Comparison of ENCODE assay signal across 16 mouse cellular contexts in the genomic region with DNA sequence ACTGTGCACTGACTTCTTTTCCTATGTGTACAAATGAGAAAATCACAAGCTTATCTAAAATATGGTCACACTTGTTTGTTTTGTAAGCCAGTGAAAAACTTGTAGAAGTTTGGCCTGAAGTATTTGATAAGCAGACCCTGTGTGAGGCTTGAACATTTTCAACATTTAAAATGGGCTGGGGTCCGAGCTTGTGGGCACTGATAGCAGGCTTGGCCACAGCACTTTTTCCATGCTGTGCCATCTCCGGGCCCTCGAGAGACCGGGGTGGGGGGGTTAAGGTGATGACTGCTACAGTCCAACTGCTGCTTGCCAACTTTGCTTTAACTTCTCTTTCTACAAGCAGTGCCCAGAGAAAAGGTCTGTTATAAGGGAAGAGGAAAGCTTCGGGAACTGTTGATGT.
"Had no signal": no experiment of that assay in that cellular context is flagged by ENCODE, and none has a peak within 500 bp of the region (broad histone marks: within the 10 kb centered on the region; RNA-seq: fewer than 3 reads in every experiment).

No protein-coding gene starts in this region.

- H3K9me3 ChIP-seq: neural tube, embryonic 13.5 days; neural tube, embryonic 15.5 days; stomach, embryonic 15.5 days had no signal

- DNase-seq: retina, postnatal 1 day; right cerebral cortex, adult 18-20 months; right cerebral cortex, postnatal 14 days; right cerebral cortex, postnatal 25 days; right cerebral cortex, postnatal 4 days; spleen, adult 18-20 months; thymus, adult 18-20 months; thymus, adult 2 months; thymus, postnatal 14 days; thymus, postnatal 25 days; thymus, postnatal 36 days; thymus, postnatal 4 days had no signal

- H3K9ac ChIP-seq: neural tube, embryonic 13.5 days; neural tube, embryonic 15.5 days; stomach, embryonic 15.5 days had no signal

- H3K27me3 ChIP-seq: neural tube, embryonic 13.5 days; neural tube, embryonic 15.5 days; stomach, embryonic 15.5 days had no signal

- H3K27ac ChIP-seq: neural tube, embryonic 13.5 days; neural tube, embryonic 15.5 days; stomach, embryonic 15.5 days; stomach, postnatal 0 days had no signal

- H3K4me3 ChIP-seq: neural tube, embryonic 13.5 days; neural tube, embryonic 15.5 days; stomach, embryonic 15.5 days had no signal

- H3K4me1 ChIP-seq: neural tube, embryonic 13.5 days; neural tube, embryonic 15.5 days; stomach, embryonic 15.5 days had no signal

- H3K4me2 ChIP-seq: neural tube, embryonic 13.5 days; neural tube, embryonic 15.5 days; stomach, embryonic 15.5 days had no signal
